Mouse (Mus musculus): ENCODE data around the gene Calu. TPM values are rescaled to one million over a fixed set of nuclear protein-coding genes. Genes with fewer than 3 reads are reported as not detected.

Gene Calu
- polyA plus RNA-seq (2012; rRNA removed): 354 and 382 TPM in 2 replicates
- 536 and 540 TPM in 2 replicates for polyA plus RNA-seq (2014; fragmentation: Nextera tagmentation; extraction: Ambion mirVana)

DNA sequence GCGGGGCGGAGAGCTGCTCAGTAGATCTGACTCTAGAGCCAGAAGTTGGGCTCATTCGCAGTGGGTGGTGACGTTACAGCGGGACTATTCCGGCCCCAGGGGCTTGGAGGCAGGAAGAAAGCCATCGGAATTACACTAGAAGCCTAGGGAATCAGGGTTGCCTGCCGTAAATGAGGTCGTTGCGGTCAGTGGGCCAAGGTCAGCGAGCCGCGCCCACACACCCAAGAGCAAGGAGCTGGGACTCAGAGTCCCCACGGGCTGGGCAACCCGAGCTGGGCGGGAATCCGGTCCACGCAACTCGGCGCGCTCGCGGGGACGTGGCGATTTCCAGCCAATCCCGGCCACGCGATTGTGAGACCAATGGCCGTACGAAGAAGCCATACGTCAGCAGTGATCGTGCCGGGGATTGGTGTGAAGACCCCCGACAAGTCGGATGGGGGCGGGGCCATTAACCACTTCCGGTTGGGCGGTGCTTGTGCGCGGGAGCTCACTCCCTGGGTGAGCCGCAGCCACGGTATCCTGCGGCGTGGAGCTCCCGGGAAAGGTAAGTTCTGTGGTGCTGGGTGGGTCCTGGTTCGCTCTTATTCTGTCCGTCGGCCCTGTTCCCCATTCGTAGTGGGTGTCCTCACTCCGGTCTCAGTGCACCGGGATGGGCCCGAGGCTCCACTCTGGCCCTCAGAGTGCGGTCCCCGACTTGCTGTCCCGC lies at the start of gene Calu:
TSS of gene Calu (plus strand) at position 405 of the 706 bp plus-strand sequence.
- Histone ChIP-seq H3K4me1 (ENCODE audit: control insufficient read depth, insufficient read depth, low read length) (peaks cover 14% of the 10 kb centered on the region), H3K36me3 (ENCODE audit: control insufficient read depth, insufficient read depth, low read length) (no peaks in the 10 kb centered on the region), H3K4me3 (replicated peaks; ENCODE audit: low read length) (peak within 1 kb of the TSS; percentile 91), H3K9me3 (ENCODE audit: control insufficient read depth, low read length) (no peaks in the 10 kb centered on the region), H3K27ac (replicated peaks; ENCODE audit: low read depth, low read length) (peak within 1 kb of the TSS; percentile 95), H3K27me3 (ENCODE audit: control insufficient read depth, insufficient read depth, low read length) (no peaks in the 10 kb centered on the region), H3K4me2 (replicated peaks; ENCODE audit: low read depth, low read length, severe bottlenecking) (peak within 1 kb of the TSS; percentile 72), H3K9ac (ENCODE audit: low read depth, low read length, severe bottlenecking) (peak within 1 kb of the TSS; percentile 97)
- TF ChIP-seq POLR2A (IDR thresholded peaks at IDR 0.05; ENCODE audit: borderline replicate concordance, extremely low read depth, insufficient read depth, insufficient read length): peak; percentile 92; the same call in 1 of the 2 replicates
- WGBS: under 1% methylated on average over 55 of the region's 55 CpGs
- ATAC-seq (ENCODE audit: low FRiP score, low read depth) (peak; percentile 98), DNase-seq (ENCODE audit: low spot score) (peak; percentile 100)

- no peak overlapping the region for H3K4me2 ChIP-seq (replicated peaks; ENCODE audit: low read depth, low read length, severe bottlenecking)
- 61% methylated on average over 2 of the region's 2 CpGs for whole genome bisulfite sequencing
- 0 out of 2 replicates have a peak, but pooled peaks cover 4% of the 10 kb centered on the region for H3K9me3 ChIP-seq (ENCODE audit: control insufficient read depth, low read length)
- ATAC-seq (ENCODE audit: low FRiP score, low read depth) (no peak), DNase-seq (ENCODE audit: low spot score) (no peak)
- H3K36me3 ChIP-seq (ENCODE audit: control insufficient read depth, insufficient read depth, low read length): no peaks in the 10 kb centered on the region
- no peak overlapping the region for H3K4me3 ChIP-seq (replicated peaks; ENCODE audit: low read length)
- no peaks in the 10 kb centered on the region for H3K27me3 ChIP-seq (ENCODE audit: control insufficient read depth, insufficient read depth, low read length)
- H3K9ac ChIP-seq (ENCODE audit: low read depth, low read length, severe bottlenecking): no peak overlapping the region
- H3K27ac ChIP-seq (replicated peaks; ENCODE audit: low read depth, low read length): no peak overlapping the region
- no peak for TF ChIP-seq POLR2A (IDR thresholded peaks at IDR 0.05; ENCODE audit: borderline replicate concordance, extremely low read depth, insufficient read depth, insufficient read length)
- H3K4me1 ChIP-seq (ENCODE audit: control insufficient read depth, insufficient read depth, low read length): no peaks in the 10 kb centered on the region
Measured at GRCm38 (mm10) chr6:29299112-29299511, 48.8 kb upstream of the Calu start.

GRCm38 (mm10) chr6:29303251-29303650 lies 44.6 kb upstream of the Calu start:
- Histone ChIP-seq H3K9me3 (ENCODE audit: control insufficient read depth, low read length) (0 out of 2 replicates have a peak, but pooled peaks cover 4% of the 10 kb centered on the region), H3K36me3 (ENCODE audit: control insufficient read depth, insufficient read depth, low read length) (no peaks in the 10 kb centered on the region), H3K4me3 (replicated peaks; ENCODE audit: low read length) (no peak overlapping the region), H3K4me2 (replicated peaks; ENCODE audit: low read depth, low read length, severe bottlenecking) (no peak overlapping the region), H3K9ac (ENCODE audit: low read depth, low read length, severe bottlenecking) (no peak overlapping the region), H3K27me3 (ENCODE audit: control insufficient read depth, insufficient read depth, low read length) (no peaks in the 10 kb centered on the region), H3K4me1 (ENCODE audit: control insufficient read depth, insufficient read depth, low read length) (no peaks in the 10 kb centered on the region), H3K27ac (replicated peaks; ENCODE audit: low read depth, low read length) (no peak overlapping the region)
- DNase-seq (ENCODE audit: low spot score) (no peak), ATAC-seq (ENCODE audit: low FRiP score, low read depth) (no peak)
- no peak for TF ChIP-seq POLR2A (IDR thresholded peaks at IDR 0.05; ENCODE audit: borderline replicate concordance, extremely low read depth, insufficient read depth, insufficient read length)

DNA sequence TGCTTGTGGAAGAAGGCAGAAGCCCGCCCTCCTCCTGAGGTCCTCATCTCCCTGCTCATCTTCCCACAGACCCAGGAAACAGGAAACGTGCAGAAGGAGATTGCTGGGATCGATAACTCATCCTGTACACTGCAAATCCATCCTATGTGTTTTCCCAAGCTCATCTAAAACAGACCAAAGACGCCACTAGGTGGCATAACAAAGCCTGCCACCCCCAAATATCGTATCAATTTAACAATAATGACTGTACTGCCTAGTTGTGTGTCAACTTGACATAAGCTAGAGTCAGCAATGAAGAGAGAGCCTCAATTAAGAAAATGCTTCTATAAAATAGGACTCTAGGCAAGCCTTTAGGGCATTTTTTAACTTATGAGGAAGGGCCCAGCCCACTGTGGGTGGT lies 44.1 kb upstream of the Calu start:
- H3K9me3 ChIP-seq (ENCODE audit: control insufficient read depth, low read length): 0 out of 2 replicates have a peak, but pooled peaks cover 4% of the 10 kb centered on the region
- no peak overlapping the region for H3K4me2 ChIP-seq (replicated peaks; ENCODE audit: low read depth, low read length, severe bottlenecking)
- no peak overlapping the region for H3K4me3 ChIP-seq (replicated peaks; ENCODE audit: low read length)
- H3K36me3 ChIP-seq (ENCODE audit: control insufficient read depth, insufficient read depth, low read length): no peaks in the 10 kb centered on the region
- no peak for TF ChIP-seq POLR2A (IDR thresholded peaks at IDR 0.05; ENCODE audit: borderline replicate concordance, extremely low read depth, insufficient read depth, insufficient read length)
- H3K4me1 ChIP-seq (ENCODE audit: control insufficient read depth, insufficient read depth, low read length): no peaks in the 10 kb centered on the region
- no peak for DNase-seq (ENCODE audit: low spot score)
- no peak for ATAC-seq (ENCODE audit: low FRiP score, low read depth)
- WGBS: 56% methylated on average over 5 of the region's 5 CpGs
- no peak overlapping the region for H3K27ac ChIP-seq (replicated peaks; ENCODE audit: low read depth, low read length)
- H3K9ac ChIP-seq (ENCODE audit: low read depth, low read length, severe bottlenecking): no peak overlapping the region
- H3K27me3 ChIP-seq (ENCODE audit: control insufficient read depth, insufficient read depth, low read length): no peaks in the 10 kb centered on the region

GRCm38 (mm10) chr6:29305462-29305861 lies 42.4 kb upstream of the Calu start:
- Histone ChIP-seq H3K4me1 (ENCODE audit: control insufficient read depth, insufficient read depth, low read length) (no peaks in the 10 kb centered on the region), H3K27ac (replicated peaks; ENCODE audit: low read depth, low read length) (no peak overlapping the region), H3K9ac (ENCODE audit: low read depth, low read length, severe bottlenecking) (no peak overlapping the region), H3K9me3 (ENCODE audit: control insufficient read depth, low read length) (no peaks in the 10 kb centered on the region), H3K27me3 (ENCODE audit: control insufficient read depth, insufficient read depth, low read length) (no peaks in the 10 kb centered on the region), H3K4me3 (replicated peaks; ENCODE audit: low read length) (no peak overlapping the region), H3K4me2 (replicated peaks; ENCODE audit: low read depth, low read length, severe bottlenecking) (no peak overlapping the region), H3K36me3 (ENCODE audit: control insufficient read depth, insufficient read depth, low read length) (no peaks in the 10 kb centered on the region)
- 90% methylated on average over 4 of the region's 4 CpGs for WGBS
- DNase-seq (ENCODE audit: low spot score): no peak
- ATAC-seq (ENCODE audit: low FRiP score, low read depth): no peak
- TF ChIP-seq POLR2A (IDR thresholded peaks at IDR 0.05; ENCODE audit: borderline replicate concordance, extremely low read depth, insufficient read depth, insufficient read length): no peak
